Mouse (Mus musculus) urinary bladder, adult 2 months (tissue): ENCODE measurements around the gene Gm10840. TPM values are rescaled to one million over a fixed set of nuclear protein-coding genes. Genes with fewer than 3 reads are reported as not detected.
"Not testable (repeated sequence)": the region's sequence is repeated elsewhere in the genome, so short reads cannot be mapped to it uniquely, and the experiment has no call there.

ENCODE experiments used
- DNase-seq: peaks from one replicate; pipeline ENCODE4 v3.0.0; 2022; ENCODE audit warnings: low spot score
- polyA plus RNA-seq: library from polyadenylated mRNA; depleted of rRNA; stranded (reverse); fragments of >200 nt; gene quantifications from 2 replicates; pipeline ENCODE4 v1.2.3, GENCODE M21; 2012; rRNA removed

The Gm10840 gene
- polyA plus RNA-seq: not detected in 2 replicates

GRCm38 (mm10) chr11:106160841-106161721 is at the start of gene Gm10840, which contains the start of gene Limd2:
Gene Gm10840, plus strand, starts transcription at chr11:106160850.
Gene Limd2, minus strand, starts transcription at chr11:106160860.
- DNase-seq: peak; percentile 31

GRCm38 (mm10) chr11:106111688-106112087 is 49.0 kb upstream of the Gm10840 start:
- DNase-seq: no peak

- DNase-seq: no peak
Observed at GRCm38 (mm10) chr11:106122221-106122620, 38.4 kb upstream of the Gm10840 start.

- no peak for DNase-seq
Observed at GRCm38 (mm10) chr11:106122736-106123135, 37.9 kb upstream of the Gm10840 start.

- no peak for DNase-seq
Observed at GRCm38 (mm10) chr11:106124784-106125183, 35.9 kb upstream of the Gm10840 start.

- no peak for DNase-seq
Observed at GRCm38 (mm10) chr11:106125827-106126226, 34.8 kb upstream of the Gm10840 start.

GRCm38 (mm10) chr11:106126727-106127373 is 33.8 kb upstream of the Gm10840 start:
- not testable (repeated sequence) for DNase-seq

- DNase-seq: no peak
Observed at GRCm38 (mm10) chr11:106129477-106129876, 31.2 kb upstream of the Gm10840 start.

GRCm38 (mm10) chr11:106132516-106132915 is 28.1 kb upstream of the Gm10840 start:
- DNase-seq: no peak

- peak; percentile 39 for DNase-seq
Observed at GRCm38 (mm10) chr11:106134580-106135528, 25.8 kb upstream of the Gm10840 start.

- DNase-seq: no peak
Observed at GRCm38 (mm10) chr11:106151219-106151618, 9.4 kb upstream of the Gm10840 start.

GRCm38 (mm10) chr11:106152132-106152531 is 8.5 kb upstream of the Gm10840 start:
- no peak for DNase-seq

GRCm38 (mm10) chr11:106154091-106154490 is 6.6 kb upstream of the Gm10840 start:
- DNase-seq: no peak

- no peak for DNase-seq
Observed at GRCm38 (mm10) chr11:106154770-106155169, 5.9 kb upstream of the Gm10840 start.

GRCm38 (mm10) chr11:106155761-106156160 is 4.9 kb upstream of the Gm10840 start:
- DNase-seq: no peak

GRCm38 (mm10) chr11:106156257-106156656 is 4.4 kb upstream of the Gm10840 start:
- no peak for DNase-seq

- no peak for DNase-seq
Observed at GRCm38 (mm10) chr11:106157154-106157553, 3.5 kb upstream of the Gm10840 start.

GRCm38 (mm10) chr11:106158081-106158929 is 2.3 kb upstream of the Gm10840 start:
- no peak for DNase-seq

GRCm38 (mm10) chr11:106158930-106159215 is 1.8 kb upstream of the Gm10840 start:
- DNase-seq: no peak

- DNase-seq: no peak
Observed at GRCm38 (mm10) chr11:106159216-106159920, 1.3 kb upstream of the Gm10840 start.
